Mouse (Mus musculus) MEL (cell line): ENCODE measurements around the gene Sec13. TPM values are rescaled to one million over a fixed set of nuclear protein-coding genes. Genes with fewer than 3 reads are reported as not detected.

Experiments
- DNase-seq: peaks from one replicate; pipeline ENCODE4 v3.0.0; 2011; ENCODE audit warnings: low read depth, low spot score
- H3K27ac ChIP-seq: 2 replicates; pipeline ENCODE4 v1.5.1; 2012; ENCODE audit warnings: low read depth, mild to moderate bottlenecking, control low read depth, low read length, moderate library complexity; ENCODE audit not compliant: control insufficient read depth
- H3K27me3 ChIP-seq, 2 experiments: fragments of 150-350 bp in 1 of 2; sonication (generic) in 1 of 2; 2 replicates each; pipeline ENCODE4 v1.6.1; 2012; ENCODE audit warnings: low read length in 2 of 2, mild to moderate bottlenecking in 2 of 2, improper control_type of control experiment in 1 of 2, moderate library complexity in 1 of 2; ENCODE audit not compliant: insufficient read depth in 2 of 2, control insufficient read depth in 1 of 2
- H3K36me3 ChIP-seq, 2 experiments: 2 replicates each; pipeline ENCODE4 v1.6.1; 2012 to 2014; ENCODE audit warnings: low read length in 2 of 2, improper control_type of control experiment in 1 of 2, inconsistent platforms in 1 of 2, mild to moderate bottlenecking in 1 of 2; ENCODE audit not compliant: insufficient read depth in 2 of 2, control insufficient read depth in 1 of 2
- H3K4me1 ChIP-seq, 2 experiments: fragments of 150-350 bp in 1 of 2; sonication (generic) in 1 of 2; 2 replicates each; pipeline ENCODE4 v1.6.1; 2012; ENCODE audit warnings: low read length in 2 of 2, improper control_type of control experiment in 1 of 2, mild to moderate bottlenecking in 1 of 2; ENCODE audit not compliant: insufficient read depth in 2 of 2, control insufficient read depth in 1 of 2
- H3K4me3 ChIP-seq, 2 experiments: fragments of 150-350 bp in 1 of 2; sonication (generic) in 1 of 2; 2 replicates each; pipeline ENCODE4 v1.5.1; 2012; ENCODE audit warnings: low read depth in 2 of 2, low read length in 2 of 2, mild to moderate bottlenecking in 2 of 2, moderate library complexity in 2 of 2, control low read depth in 1 of 2, improper control_type of control experiment in 1 of 2; ENCODE audit not compliant: control insufficient read depth in 1 of 2, insufficient read depth in 1 of 2
- H3K79me2 ChIP-seq: 2 replicates; pipeline ENCODE4 v1.6.1; 2012; ENCODE audit warnings: mild to moderate bottlenecking, low read length, moderate library complexity; ENCODE audit not compliant: control insufficient read depth, poor library complexity, insufficient read depth
- H3K9ac ChIP-seq: 2 replicates; pipeline ENCODE4 v1.6.1; 2012; ENCODE audit warnings: low read depth, mild to moderate bottlenecking, control low read depth, low read length, moderate library complexity; ENCODE audit not compliant: control insufficient read depth, poor library complexity, severe bottlenecking
- H3K9me3 ChIP-seq: fragments of 150-350 bp; sonication (generic); replicated peaks from 2 replicates; pipeline ENCODE4 v1.6.1; 2012; ENCODE audit warnings: mild to moderate bottlenecking, low read length, improper control_type of control experiment, moderate library complexity; ENCODE audit not compliant: insufficient read depth
- BHLHE40 ChIP-seq: IDR thresholded peaks from 2 replicates; pipeline ENCODE4 v1.6.1; 2012; ENCODE audit warnings: low read depth, mild to moderate bottlenecking, inconsistent platforms, low read length, improper control_type of control experiment, borderline replicate concordance
- CHD1 ChIP-seq: IDR thresholded peaks from 2 replicates; pipeline ENCODE4 v1.6.1; 2012; ENCODE audit warnings: low read depth, mild to moderate bottlenecking, inconsistent platforms, low read length, improper control_type of control experiment
- CHD2 ChIP-seq: IDR thresholded peaks from 2 replicates; pipeline ENCODE4 v1.6.1; 2011; ENCODE audit warnings: low read length, improper control_type of control experiment
- EP300 ChIP-seq, 2 experiments: IDR thresholded peaks; 2 replicates each; pipeline ENCODE4 v1.6.1; 2011; ENCODE audit warnings: improper control_type of control experiment in 2 of 2, low read length in 2 of 2, low read depth in 1 of 2, mild to moderate bottlenecking in 1 of 2
- ETS1 ChIP-seq: IDR thresholded peaks from 2 replicates; pipeline ENCODE4 v1.6.1; 2012; ENCODE audit warnings: low read depth, mild to moderate bottlenecking, inconsistent platforms, low read length, improper control_type of control experiment, moderate library complexity
- GATA1 ChIP-seq: IDR thresholded peaks from 2 replicates; pipeline ENCODE4 v1.6.1; 2011; ENCODE audit warnings: low read depth, low read length, improper control_type of control experiment
- KAT2A ChIP-seq: conservative IDR thresholded peaks from 2 replicates; pipeline ENCODE4 v1.6.1; 2012; ENCODE audit warnings: low read depth, low read length, improper control_type of control experiment, inconsistent platforms
- MAFK ChIP-seq: IDR thresholded peaks from 2 replicates; pipeline ENCODE4 v1.6.1; 2011; ENCODE audit warnings: low read depth, mild to moderate bottlenecking, low read length, improper control_type of control experiment, borderline replicate concordance
- MAX ChIP-seq: IDR thresholded peaks from 2 replicates; pipeline ENCODE4 v1.6.1; 2011; ENCODE audit warnings: low read length, improper control_type of control experiment
- MAZ ChIP-seq: IDR thresholded peaks from 2 replicates; pipeline ENCODE4 v1.6.1; 2012; ENCODE audit warnings: low read depth, mild to moderate bottlenecking, inconsistent platforms, low read length, improper control_type of control experiment
- MXI1 ChIP-seq: IDR thresholded peaks from 2 replicates; pipeline ENCODE4 v1.6.1; 2011; ENCODE audit warnings: mild to moderate bottlenecking, low read depth, low read length, improper control_type of control experiment
- MYB ChIP-seq: IDR thresholded peaks from 2 replicates; pipeline ENCODE4 v1.6.1; 2011; ENCODE audit warnings: mild to moderate bottlenecking, low read depth, low read length, improper control_type of control experiment
- MYC ChIP-seq: IDR thresholded peaks from 2 replicates; pipeline ENCODE4 v1.6.1; 2011; ENCODE audit warnings: low read depth, mild to moderate bottlenecking, low read length, improper control_type of control experiment, moderate library complexity
- POLR2AphosphoS5 ChIP-seq: IDR thresholded peaks from 2 replicates; pipeline ENCODE4 v1.6.1; 2012; ENCODE audit warnings: low read depth, borderline replicate concordance, mild to moderate bottlenecking, inconsistent platforms, low read length, moderate library complexity, mixed read lengths
- SIN3A ChIP-seq: IDR thresholded peaks from 2 replicates; pipeline ENCODE4 v1.6.1; 2012; ENCODE audit warnings: low read length, improper control_type of control experiment, inconsistent platforms
- TBP ChIP-seq: IDR thresholded peaks from 2 replicates; pipeline ENCODE4 v1.8.0; 2011; ENCODE audit warnings: low read depth, low read length, improper control_type of control experiment
- TCF12 ChIP-seq: IDR thresholded peaks from 2 replicates; pipeline ENCODE4 v1.6.1; 2014; ENCODE audit warnings: low read depth, mild to moderate bottlenecking, inconsistent platforms, low read length, improper control_type of control experiment, moderate library complexity
- UBTF ChIP-seq: IDR thresholded peaks from 2 replicates; pipeline ENCODE4 v1.6.1; 2012; ENCODE audit warnings: low read depth, mild to moderate bottlenecking, inconsistent platforms, low read length, improper control_type of control experiment, moderate library complexity, borderline replicate concordance; ENCODE audit not compliant: insufficient read depth
- USF1 ChIP-seq: IDR thresholded peaks from 2 replicates; pipeline ENCODE4 v1.6.1; 2014; ENCODE audit warnings: low read depth, mild to moderate bottlenecking, inconsistent platforms, low read length, improper control_type of control experiment, moderate library complexity
- USF2 ChIP-seq, 2 experiments: IDR thresholded peaks; 2 replicates each; pipeline ENCODE4 v1.6.1; 2011 to 2012; ENCODE audit warnings: improper control_type of control experiment in 2 of 2, low read length in 2 of 2, borderline replicate concordance in 1 of 2, inconsistent platforms in 1 of 2, low read depth in 1 of 2, mild to moderate bottlenecking in 1 of 2; ENCODE audit not compliant: insufficient read depth in 1 of 2
- ZKSCAN1 ChIP-seq: IDR thresholded peaks from 2 replicates; pipeline ENCODE4 v1.6.1; 2012; ENCODE audit warnings: low read depth, mild to moderate bottlenecking, inconsistent platforms, low read length, improper control_type of control experiment, moderate library complexity
- ZMIZ1 ChIP-seq: IDR thresholded peaks from 2 replicates; pipeline ENCODE4 v1.6.1; 2012; ENCODE audit warnings: low read depth, mild to moderate bottlenecking, inconsistent platforms, low read length, improper control_type of control experiment, moderate library complexity
- polyA plus RNA-seq, 2 experiments: library from polyadenylated mRNA; stranded (reverse) in 1 of 2; unstranded in 1 of 2; fragments of >175 nt in 1 of 2; fragments of >200 nt in 1 of 2; gene quantifications; 2 replicates each; pipeline versions ENCODE4 v1.2.1 to v1.2.4; 2012; ENCODE audit warnings: low replicate concordance in 2 of 2, low read depth in 1 of 2; ENCODE audit not compliant: insufficient read length in 2 of 2, insufficient read depth in 1 of 2, missing spikeins in 1 of 2
- total RNA-seq: library from RNA; depleted of rRNA; stranded (reverse); fragments of 300-350 nt; gene quantifications from 2 replicates; pipeline ENCODE4 v1.2.3, GENCODE M21; 2012

Gene Sec13
- total and polyA plus RNA-seq, 3 experiments: 182 to 269 (median 209) TPM

- Histone ChIP-seq H3K27me3 (no peaks in the 10 kb centered on the region), H3K4me3 (peak overlapping the region in 1 of 2 experiments; percentile 30; a peak in 1 of 4 replicates), H3K36me3 (peaks cover 2 to 55% of the 10 kb centered on the region in 2 experiments; a peak in 2 of 4 replicates)
Observed at GRCm38 (mm10) chr6:113693377-113693776, 47.2 kb downstream of the Sec13 start.

DNA sequence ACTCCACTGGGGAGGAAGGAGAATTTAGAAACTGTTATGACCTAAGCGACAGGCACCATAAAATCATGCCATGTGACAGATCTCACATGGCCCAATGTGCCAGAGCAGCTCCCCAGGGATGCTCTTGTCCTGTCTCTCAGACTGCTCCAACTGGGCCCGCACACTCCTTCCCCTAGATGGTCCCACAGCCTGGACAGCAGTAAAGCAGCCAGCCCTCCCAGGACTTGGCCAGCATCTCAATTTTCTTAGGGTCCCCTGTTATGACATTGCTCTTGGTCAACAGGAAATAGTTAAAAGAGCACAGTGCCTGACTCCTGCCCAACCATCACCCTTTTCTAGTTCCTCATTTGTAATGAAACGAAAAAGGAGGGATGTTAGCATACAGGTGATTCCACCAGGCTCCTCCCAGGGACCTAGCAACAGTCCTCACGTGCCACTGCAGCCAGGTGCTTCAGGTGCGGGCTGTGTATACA lies 47.8 kb downstream of the Sec13 start:
- DNase-seq: peak; percentile 50
- H3K9me3 ChIP-seq: no peaks in the 10 kb centered on the region
- peaks cover 0 to 55% of the 10 kb centered on the region in 2 experiments; a peak in 2 of 4 replicates for H3K36me3 ChIP-seq
- no peaks in the 10 kb centered on the region for H3K27me3 ChIP-seq
- H3K27ac ChIP-seq: peak overlapping the region; percentile 41
- TF ChIP-seq BHLHE40 (peak; percentile 62; the same call in 1 of the 2 replicates), MYC (0 out of 2 replicates have a peak, but pooled peaks have one; percentile 6), POLR2AphosphoS5 (no peak), MAX (no peak)
- peaks cover 26 to 56% of the 10 kb centered on the region in 2 experiments for H3K4me1 ChIP-seq
- peaks cover 17% of the 10 kb centered on the region for H3K79me2 ChIP-seq
- H3K4me3 ChIP-seq: no peak overlapping the region
- peak overlapping the region; percentile 39; the same call in 1 of the 2 replicates for H3K9ac ChIP-seq

More at GRCm38 (mm10) chr6:113693377-113693776, 47.2 kb downstream of the Sec13 start:
- Histone ChIP-seq H3K4me1 (peaks cover 26 to 58% of the 10 kb centered on the region in 2 experiments), H3K9ac (peak overlapping the region; percentile 48), H3K27ac (peak overlapping the region; percentile 84), H3K79me2 (peaks cover 23% of the 10 kb centered on the region), H3K9me3 (no peaks in the 10 kb centered on the region)
- DNase-seq: peak; percentile 67
- no peak for TF ChIP-seq CHD1
- TF ChIP-seq EP300 (IDR thresholded peaks at IDR 0.05; ENCODE audit: low read depth in 1 of 2, low read length in 2 of 2): peak; percentile 70 to 74
- TF ChIP-seq MAX: peak; percentile 42; the same call in 1 of the 2 replicates
- TF ChIP-seq GATA1: peak; percentile 54
- TF ChIP-seq ETS1: peak; percentile 58; the same call in 1 of the 2 replicates
- TF ChIP-seq POLR2AphosphoS5: no peak
- no peak for TF ChIP-seq USF1
- TF ChIP-seq USF2 (IDR thresholded peaks at IDR 0.05; ENCODE audit: borderline replicate concordance in 1 of 2, insufficient read depth in 1 of 2, low read depth in 1 of 2, low read length in 2 of 2): no peak
- no peak for TF ChIP-seq ZMIZ1
- TF ChIP-seq TCF12: 0 out of 2 replicates have a peak, but pooled peaks have one; percentile 20
- no peak for TF ChIP-seq CHD2
- TF ChIP-seq ZKSCAN1: no peak
- TF ChIP-seq SIN3A: 0 out of 2 replicates have a peak, but pooled peaks have one; percentile 22
- peak; percentile 58 for TF ChIP-seq MYB
- peak; percentile 61; the same call in 1 of the 2 replicates for TF ChIP-seq TBP
- no peak for TF ChIP-seq UBTF
- TF ChIP-seq MAZ: no peak
- TF ChIP-seq MAFK: no peak
- no peak for TF ChIP-seq KAT2A
- no peak for TF ChIP-seq MXI1
- TF ChIP-seq, all 39 proteins: peak for 8
